Mouse (Mus musculus): Measurements from ENCODE around the gene Cracr2b. TPM values are rescaled to one million over a fixed set of nuclear protein-coding genes. Genes with fewer than 3 reads are reported as not detected.

The Cracr2b gene
- total RNA-seq, 2 experiments from 2014 or later: 6.1 to 6.3 TPM

DNA sequence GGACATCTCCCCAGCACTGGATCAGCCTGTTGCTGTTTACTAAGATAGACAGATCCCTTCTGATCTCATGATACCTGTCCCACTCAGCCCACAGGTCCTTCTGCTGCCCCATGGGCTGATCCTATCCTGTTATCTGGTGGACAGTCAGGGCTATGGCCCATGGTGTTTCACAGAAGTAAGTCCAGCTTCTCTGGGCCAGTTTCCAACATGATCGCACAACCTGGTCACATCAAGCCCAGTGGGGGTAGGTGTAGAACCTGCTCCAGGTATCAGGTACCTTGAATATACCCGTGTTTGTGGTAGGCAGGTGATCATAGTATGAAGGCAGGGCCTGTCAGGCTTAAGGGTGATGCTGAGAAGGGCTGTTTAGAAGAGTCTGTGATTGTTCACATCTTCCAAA, 34.5 kb downstream of the Cracr2b start:
- intact Hi-C loops (cut with DNase I): no loop called here
- TF ChIP-seq CTCF (IDR thresholded peaks at IDR 0.05): no peak
- Histone ChIP-seq H3K4me3 (no peak overlapping the region), H3K27ac (no peak overlapping the region)
- DNase-seq: no peak

DNA sequence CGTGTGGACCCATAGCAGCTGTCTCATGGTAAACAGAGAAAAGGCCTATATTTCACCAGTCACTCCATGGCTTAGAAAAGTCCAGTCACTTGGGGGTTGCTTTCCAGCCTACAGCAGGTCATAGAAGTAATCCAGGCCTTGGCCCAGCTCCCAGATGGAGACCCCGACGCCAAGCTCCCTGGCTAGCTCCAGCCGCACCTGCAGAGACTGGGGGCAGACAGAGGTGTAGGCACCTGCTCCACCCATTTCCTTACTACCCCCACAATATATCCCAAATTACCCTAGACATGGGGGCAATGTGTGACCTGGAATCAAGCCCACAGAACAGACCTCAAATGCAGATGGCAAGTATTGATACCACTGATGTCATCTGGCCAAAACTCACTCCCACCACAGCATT, 35.0 kb downstream of the Cracr2b start:
- intact Hi-C loops (cut with DNase I): no loop called here
- DNase-seq: no peak
- no peak for TF ChIP-seq CTCF (IDR thresholded peaks at IDR 0.05)
- H3K27ac ChIP-seq: no peak overlapping the region
- H3K4me3 ChIP-seq: no peak overlapping the region

- intact Hi-C loops (cut with DNase I): no loop called here
- H3K4me3 ChIP-seq: no peak overlapping the region
- no peak for TF ChIP-seq CTCF (IDR thresholded peaks at IDR 0.05)
- peak overlapping the region; percentile 59 for H3K27ac ChIP-seq
- no peak for DNase-seq
These were observed 36.7 kb downstream of the Cracr2b start for GRCm38 (mm10) chr7:141497600-141497999.

DNA sequence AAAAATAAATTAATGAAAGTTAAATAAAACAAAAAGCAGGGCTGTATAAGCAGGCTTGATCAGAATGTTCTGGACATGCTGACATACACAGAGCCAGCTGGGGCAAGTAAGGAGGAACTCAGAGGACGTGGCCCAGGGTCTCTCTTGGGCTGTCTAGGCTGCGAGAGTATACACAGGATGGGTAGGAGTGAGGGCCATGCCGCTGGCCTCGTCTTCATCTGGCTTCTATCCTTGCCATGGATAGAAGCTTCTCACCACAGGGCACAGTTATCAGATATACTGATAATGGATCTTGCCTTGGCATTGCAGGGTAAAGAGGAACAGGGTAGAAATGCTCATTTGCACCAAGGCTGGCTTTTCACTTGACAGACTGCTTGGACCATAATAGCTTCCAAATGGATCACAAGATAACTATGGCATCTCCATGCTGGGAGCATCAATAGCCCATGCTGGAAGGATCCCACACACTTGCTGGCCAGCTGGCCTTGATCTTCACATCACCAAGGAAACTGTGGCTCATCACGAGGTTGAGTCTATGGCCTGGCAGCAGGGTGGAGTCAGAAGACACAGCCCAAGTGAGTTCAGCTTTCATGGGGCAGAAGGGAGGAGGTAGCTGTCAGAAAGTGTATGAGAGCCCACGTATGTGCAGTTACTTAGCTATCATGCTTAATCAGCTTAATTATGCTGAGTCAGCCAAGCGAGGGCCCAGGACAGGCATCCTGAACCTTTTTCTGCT, 41.1 kb downstream of the Cracr2b start:
- H3K27ac ChIP-seq: no peak overlapping the region
- intact Hi-C loops (cut with DNase I): no loop called here
- no peak for DNase-seq
- H3K4me3 ChIP-seq: no peak overlapping the region
- TF ChIP-seq CTCF (IDR thresholded peaks at IDR 0.05): no peak

DNA sequence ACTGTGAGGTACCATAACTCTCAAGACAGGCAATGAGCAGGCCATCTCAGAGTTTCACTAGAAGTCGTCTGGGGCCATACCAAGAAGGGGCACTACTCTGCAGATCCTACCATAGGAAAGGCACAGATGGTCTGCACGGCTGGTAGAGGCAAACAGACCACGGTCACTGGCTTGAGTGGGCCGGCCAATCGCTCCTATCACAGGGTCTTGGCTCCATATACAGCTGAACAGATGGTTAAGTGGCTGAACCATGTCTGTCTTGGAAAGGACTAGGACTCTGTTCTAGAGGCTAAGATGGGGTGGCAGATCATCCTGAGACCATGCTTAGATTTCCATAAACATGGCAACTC, 41.6 kb downstream of the Cracr2b start:
- H3K27ac ChIP-seq: no peak overlapping the region
- intact Hi-C loops (cut with DNase I): no loop called here
- DNase-seq: no peak
- TF ChIP-seq CTCF (IDR thresholded peaks at IDR 0.05): no peak
- H3K4me3 ChIP-seq: no peak overlapping the region

DNA sequence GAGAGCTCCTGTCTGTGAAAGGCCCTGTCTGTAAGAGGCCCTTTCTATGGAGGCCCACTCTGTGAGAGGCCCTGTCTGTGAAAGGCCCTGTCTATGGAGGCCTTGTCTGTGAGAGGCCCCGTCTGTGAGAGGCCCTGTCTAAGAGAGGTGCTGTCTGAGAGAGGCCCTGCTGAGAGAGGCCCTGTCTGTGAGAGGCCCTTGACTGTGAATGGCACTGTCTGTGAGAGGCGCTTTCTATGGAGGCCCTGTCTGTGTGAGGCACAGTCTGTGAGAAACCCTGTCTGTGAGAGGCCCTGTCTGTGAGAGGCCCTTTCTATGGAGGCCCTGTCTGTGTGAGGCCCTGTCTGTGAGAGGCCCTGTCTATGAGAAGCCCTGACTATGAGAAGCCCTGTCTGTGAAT, 45.4 kb downstream of the Cracr2b start:
- H3K27ac ChIP-seq: no peak overlapping the region
- H3K4me3 ChIP-seq: no peak overlapping the region
- intact Hi-C loops (cut with DNase I): no loop called here
- no peak for DNase-seq
- no peak for TF ChIP-seq CTCF (IDR thresholded peaks at IDR 0.05)

DNA sequence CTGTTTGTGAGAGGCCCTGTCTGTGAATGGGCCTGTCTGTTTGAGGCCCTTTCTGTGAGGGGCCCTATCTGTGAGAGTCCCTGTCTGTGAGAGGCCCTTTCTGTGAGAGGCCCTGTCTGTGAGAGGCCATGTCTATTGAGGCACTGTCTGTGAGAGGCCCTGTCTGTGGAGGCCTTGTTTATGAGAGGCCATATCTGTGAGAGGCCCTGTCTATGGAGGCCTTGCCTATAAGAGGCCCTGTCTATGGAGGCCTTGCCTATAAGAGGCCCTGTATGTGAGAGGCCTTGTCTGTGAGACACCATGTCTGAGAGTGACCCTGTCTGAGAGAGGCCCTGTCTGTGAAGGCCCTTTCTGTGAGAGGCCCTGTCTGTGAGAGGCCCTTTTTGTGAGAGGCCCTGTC, 47.3 kb downstream of the Cracr2b start:
- no peak for TF ChIP-seq CTCF (IDR thresholded peaks at IDR 0.05)
- Histone ChIP-seq H3K4me3 (no peak overlapping the region), H3K27ac (no peak overlapping the region)
- DNase-seq: no peak
- intact Hi-C loops (cut with DNase I): no loop called here

- no peak for DNase-seq
- H3K27ac ChIP-seq: peak overlapping the region; percentile 35; the same call in 1 of the 2 replicates
- no peak overlapping the region for H3K4me3 ChIP-seq
- no peak for TF ChIP-seq CTCF (IDR thresholded peaks at IDR 0.05)
- intact Hi-C loops (cut with DNase I): no loop called here
These were observed 49.3 kb downstream of the Cracr2b start for GRCm38 (mm10) chr7:141510196-141510595.

DNA sequence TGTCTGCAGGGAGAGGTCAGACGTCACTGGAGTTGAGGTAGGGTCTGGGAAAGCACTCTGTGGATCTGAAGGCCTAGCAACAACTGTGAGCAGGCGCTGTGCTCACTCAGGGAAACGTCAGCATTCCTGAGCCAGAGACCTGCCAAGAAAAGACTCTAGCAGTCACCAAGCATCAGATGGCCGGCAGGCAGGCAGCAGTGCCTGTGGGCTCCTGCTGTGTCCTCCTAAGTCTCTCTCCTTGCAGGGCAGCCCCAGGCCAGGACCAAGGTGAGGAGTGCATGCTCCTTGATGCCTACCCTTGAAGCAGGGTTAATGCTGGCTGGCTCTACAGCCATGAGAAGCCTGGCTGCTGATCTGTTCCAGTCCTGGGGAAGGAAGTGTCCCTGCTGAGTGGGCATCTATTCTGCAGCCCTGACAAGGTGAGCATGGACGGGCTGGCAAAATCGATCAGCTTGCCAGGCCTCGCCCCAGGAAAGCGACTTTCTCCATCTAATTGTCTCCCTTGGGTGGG, 49.8 kb downstream of the Cracr2b start:
- TF ChIP-seq CTCF (IDR thresholded peaks at IDR 0.05): no peak
- DNase-seq: peak; percentile 53
- Histone ChIP-seq H3K27ac (peak overlapping the region; percentile 35; the same call in 1 of the 2 replicates), H3K4me3 (no peak overlapping the region)
- intact Hi-C loops (cut with DNase I): no loop called here

Other genes with a start within 250 kb of the Cracr2b start
- not detected for gene Lmntd2, start 247.0 kb upstream of the Cracr2b start, total RNA-seq (2021)
- under 1 TPM in 1 of 2 experiments, not detected in 1; 0.28 TPM for gene Rassf7, start 245.2 kb upstream of the Cracr2b start, total RNA-seq (2021)
- gene Phrf1, start 232.3 kb upstream of the Cracr2b start, total RNA-seq (2021): 10 to 100 TPM; 22.4 to 28.1 TPM
- gene Irf7, start 194.6 kb upstream of the Cracr2b start, total RNA-seq (2021): 1 to 10 TPM; 1.1 TPM
- not detected for gene Cdhr5, start 184.3 kb upstream of the Cracr2b start, total RNA-seq (2021)
- gene Sct, start 182.0 kb upstream of the Cracr2b start, total RNA-seq (2021): not detected
- not detected for gene Drd4, start 169.1 kb upstream of the Cracr2b start, total RNA-seq (2021)
- 10 to 100 TPM; 13.3 to 14.0 TPM for gene Deaf1, start 133.4 kb upstream of the Cracr2b start, total RNA-seq (2021)
- 10 to 100 TPM; 11.5 to 16.9 TPM for gene Tmem80, start 133.4 kb upstream of the Cracr2b start, total RNA-seq (2021)
- gene Eps8l2, start 122.2 kb upstream of the Cracr2b start, total RNA-seq (2021): 1 to 10 TPM; 2.6 to 3.1 TPM
- 10 to 100 TPM; 77.5 to 88.3 TPM for gene Taldo1, start 68.9 kb upstream of the Cracr2b start, total RNA-seq (2021)
- 1 to 10 TPM; 5.5 to 8.3 TPM for gene Gatd1, start 47.0 kb upstream of the Cracr2b start, total RNA-seq (2021)
- under 1 TPM; 0.28 to 0.31 TPM for gene Cend1, start 31.6 kb upstream of the Cracr2b start, total RNA-seq (2021)
- gene Slc25a22, start 23.2 kb upstream of the Cracr2b start, total RNA-seq (2021): 10 to 100 TPM; 18.6 to 26.1 TPM
- gene Pidd1, start 17.1 kb upstream of the Cracr2b start, total RNA-seq (2021): under 1 TPM; 0.08 to 0.20 TPM
- gene Rplp2, start 13.7 kb upstream of the Cracr2b start, total RNA-seq (2021): 100 to 1,000 TPM; 567 to 623 TPM
- 100 to 1,000 TPM; 345 to 348 TPM for gene Pnpla2, start 5.9 kb upstream of the Cracr2b start, total RNA-seq (2021)
- gene Cd151, start 6.3 kb downstream of the Cracr2b start, total RNA-seq (2021): 10 to 100 TPM; 83.2 to 90.2 TPM
- gene Polr2l, start 14.0 kb downstream of the Cracr2b start, total RNA-seq (2021): 10 to 100 TPM; 55.5 to 58.8 TPM
- 1 to 10 TPM; 7.6 to 8.2 TPM for gene Tspan4, start 14.1 kb downstream of the Cracr2b start, total RNA-seq (2021)
- 10 to 100 TPM; 11.5 to 21.6 TPM for gene Chid1, start 78.8 kb downstream of the Cracr2b start, total RNA-seq (2021)
- 10 to 100 TPM; 52.2 to 52.9 TPM for gene Ap2a2, start 101.1 kb downstream of the Cracr2b start, total RNA-seq (2021)
- gene Muc6, start 194.2 kb downstream of the Cracr2b start, total RNA-seq (2021): not detected
- gene Muc2, start 229.2 kb downstream of the Cracr2b start, total RNA-seq (2021): under 1 TPM in 1 of 2 experiments, not detected in 1; 0.08 TPM

Data from gastrocnemius, adult 2 months (tissue).